Mouse (Mus musculus) E14TG2a.4 (cell line): ENCODE measurements at regions not wholly inside any gene's neighbourhood (a gene's known extent, or its start where the extent isn't known, plus 50 kb on each side); places are given as distances from the start of the nearest gene placed in this dataset.

Source experiments
- H3K27me3 ChIP-seq: 2 replicates; pipeline ENCODE4 v1.6.1; 2014; ENCODE audit warnings: low read length, control low read depth; ENCODE audit not compliant: insufficient read depth
- H3K36me3 ChIP-seq: 2 replicates; pipeline ENCODE4 v1.6.1; 2014; ENCODE audit warnings: low read length, control low read depth; ENCODE audit not compliant: insufficient read depth
- H3K4me1 ChIP-seq: replicated peaks from 2 replicates; pipeline ENCODE4 v1.6.1; 2014; ENCODE audit warnings: low read depth, low read length, control low read depth
- H3K4me3 ChIP-seq: replicated peaks from 2 replicates; pipeline ENCODE4 v1.5.1; 2014; ENCODE audit warnings: mild to moderate bottlenecking, low read length
- H3K9me3 ChIP-seq: 2 replicates; pipeline ENCODE4 v1.6.1; 2014; ENCODE audit warnings: low read length, control low read depth
- CTCF ChIP-seq: conservative IDR thresholded peaks from 2 replicates; pipeline ENCODE4 v1.5.1; 2014; ENCODE audit warnings: low read length
- NANOG ChIP-seq: IDR thresholded peaks from 2 replicates; pipeline ENCODE4 v1.6.1; 2014; ENCODE audit warnings: borderline replicate concordance, low read length, mixed read lengths
- POU5F1 ChIP-seq: IDR thresholded peaks from 2 replicates; pipeline ENCODE4 v1.6.1; 2014; ENCODE audit warnings: low read length, borderline replicate concordance

DNA sequence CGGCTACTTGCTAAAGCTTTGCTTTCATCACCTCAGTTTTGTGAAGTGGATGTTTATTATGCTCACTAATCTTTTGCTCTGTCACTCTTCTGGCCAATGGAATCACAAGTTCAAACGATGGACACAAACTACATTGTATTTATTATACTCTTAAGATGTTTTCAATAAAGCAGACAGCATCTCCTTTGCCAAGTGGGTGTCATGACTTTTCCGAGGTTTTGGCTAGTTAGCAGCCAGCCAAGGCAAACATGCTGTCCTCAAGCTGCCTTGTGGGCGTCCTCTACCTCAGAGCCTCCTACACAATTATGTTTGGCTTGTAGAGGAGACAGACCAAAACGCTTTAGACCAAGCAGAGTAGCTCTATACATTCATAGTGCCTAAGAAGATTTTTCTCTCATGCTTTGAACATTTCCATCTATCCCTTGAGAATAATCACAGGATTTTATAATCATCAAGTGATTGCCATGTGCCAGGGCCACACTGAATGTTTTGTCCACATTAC, 372.8 kb upstream of the Jag1 start:
- no peaks in the 10 kb centered on the region for H3K9me3 ChIP-seq
- TF ChIP-seq POU5F1 (no peak), NANOG (no peak), CTCF (no peak)
- H3K27me3 ChIP-seq, result no peaks in the 10 kb centered on the region
- no peak overlapping the region for H3K4me3 ChIP-seq
- H3K36me3 ChIP-seq, result no peaks in the 10 kb centered on the region
- H3K4me1 ChIP-seq, result no peaks in the 10 kb centered on the region

DNA sequence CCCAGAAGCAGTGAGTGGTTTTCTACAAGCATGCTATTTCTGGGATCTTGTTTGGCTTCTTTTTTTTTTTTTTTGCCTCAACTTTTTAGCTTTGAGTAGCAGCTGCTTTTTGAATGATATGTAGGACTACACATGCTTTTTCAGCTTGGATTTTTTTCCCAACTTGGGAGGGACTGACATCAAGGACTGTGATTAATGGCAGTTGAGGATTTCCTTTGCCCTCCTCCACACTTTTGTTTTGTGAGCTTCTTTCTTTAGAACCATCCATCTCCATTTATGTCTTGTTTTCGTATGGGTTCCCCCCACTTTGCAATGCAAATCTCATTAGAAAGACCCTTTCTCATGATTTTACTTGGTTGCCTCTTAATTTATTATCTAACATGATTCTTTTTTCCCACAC, 352.3 kb upstream of the Jag1 start:
- no peaks in the 10 kb centered on the region for H3K4me1 ChIP-seq
- no peaks in the 10 kb centered on the region for H3K9me3 ChIP-seq
- no peaks in the 10 kb centered on the region for H3K36me3 ChIP-seq
- TF ChIP-seq POU5F1 (no peak), CTCF (no peak), NANOG (no peak)
- H3K27me3 ChIP-seq, result no peaks in the 10 kb centered on the region
- no peak overlapping the region for H3K4me3 ChIP-seq

GRCm38 (mm10) chr2:137457061-137457753, 340.8 kb upstream of the Jag1 start:
- no peaks in the 10 kb centered on the region for H3K9me3 ChIP-seq
- no peaks in the 10 kb centered on the region for H3K27me3 ChIP-seq
- no peaks in the 10 kb centered on the region for H3K4me1 ChIP-seq
- H3K36me3 ChIP-seq, result no peaks in the 10 kb centered on the region
- no peak overlapping the region for H3K4me3 ChIP-seq
- TF ChIP-seq NANOG, result no peak
- no peak for TF ChIP-seq CTCF
- TF ChIP-seq POU5F1, result no peak

GRCm38 (mm10) chr2:137456436-137456835, 340.0 kb upstream of the Jag1 start:
- Histone ChIP-seq H3K9me3 (no peaks in the 10 kb centered on the region), H3K36me3 (no peaks in the 10 kb centered on the region), H3K4me3 (no peak overlapping the region), H3K4me1 (no peaks in the 10 kb centered on the region), H3K27me3 (no peaks in the 10 kb centered on the region)
- TF ChIP-seq NANOG, result no peak
- no peak for TF ChIP-seq CTCF
- no peak for TF ChIP-seq POU5F1

GRCm38 (mm10) chr2:137446919-137447318, 330.5 kb upstream of the Jag1 start:
- no peak overlapping the region for H3K4me3 ChIP-seq
- no peaks in the 10 kb centered on the region for H3K36me3 ChIP-seq
- H3K27me3 ChIP-seq, result no peaks in the 10 kb centered on the region
- TF ChIP-seq POU5F1, result no peak
- no peak for TF ChIP-seq CTCF
- TF ChIP-seq NANOG, result no peak
- H3K4me1 ChIP-seq, result no peaks in the 10 kb centered on the region
- no peaks in the 10 kb centered on the region for H3K9me3 ChIP-seq

DNA sequence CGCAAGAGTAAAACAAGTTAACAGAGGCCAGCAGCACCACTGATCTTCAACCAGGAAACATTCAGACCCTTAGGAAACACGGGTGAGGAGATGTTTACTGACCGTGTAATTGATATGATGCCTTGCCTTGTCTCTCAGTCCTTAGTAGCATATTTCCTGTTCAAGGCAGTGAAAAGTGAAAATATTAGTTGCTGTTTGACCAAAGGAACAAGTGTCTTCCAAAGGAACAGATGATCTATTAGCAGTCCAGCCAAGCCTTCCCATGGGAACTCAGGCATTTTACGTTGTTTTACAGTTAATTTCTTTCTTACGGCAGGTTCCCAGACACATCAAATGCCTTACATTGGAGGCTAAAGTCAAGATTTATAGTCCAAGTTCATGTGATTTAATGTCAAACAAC, 321.3 kb upstream of the Jag1 start:
- no peaks in the 10 kb centered on the region for H3K9me3 ChIP-seq
- H3K4me3 ChIP-seq, result no peak overlapping the region
- no peaks in the 10 kb centered on the region for H3K36me3 ChIP-seq
- no peak for TF ChIP-seq CTCF
- TF ChIP-seq NANOG, result no peak
- TF ChIP-seq POU5F1, result no peak
- H3K4me1 ChIP-seq, result no peaks in the 10 kb centered on the region
- no peaks in the 10 kb centered on the region for H3K27me3 ChIP-seq

DNA sequence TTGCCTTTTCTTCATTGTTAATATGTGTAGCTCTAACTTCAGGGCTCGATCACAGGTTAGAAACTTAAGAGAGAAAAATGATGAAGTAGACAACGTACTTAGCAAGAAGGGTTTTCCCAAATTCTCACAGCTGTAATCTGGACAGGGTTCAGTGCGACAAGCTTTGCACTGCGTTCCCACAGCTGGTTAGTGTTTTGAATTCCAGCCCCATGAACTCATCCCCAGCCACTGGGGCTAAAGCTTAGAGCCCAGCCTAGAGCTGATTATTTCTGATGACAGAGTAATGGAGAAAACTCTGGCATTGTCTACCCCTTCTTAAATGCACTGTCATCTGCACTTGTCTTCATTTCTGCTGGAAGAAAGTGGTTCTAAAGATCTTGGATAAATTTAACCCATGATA, 319.7 kb upstream of the Jag1 start:
- Histone ChIP-seq H3K27me3 (no peaks in the 10 kb centered on the region), H3K4me1 (no peaks in the 10 kb centered on the region)
- no peak for TF ChIP-seq POU5F1
- no peak for TF ChIP-seq NANOG
- no peak for TF ChIP-seq CTCF

DNA sequence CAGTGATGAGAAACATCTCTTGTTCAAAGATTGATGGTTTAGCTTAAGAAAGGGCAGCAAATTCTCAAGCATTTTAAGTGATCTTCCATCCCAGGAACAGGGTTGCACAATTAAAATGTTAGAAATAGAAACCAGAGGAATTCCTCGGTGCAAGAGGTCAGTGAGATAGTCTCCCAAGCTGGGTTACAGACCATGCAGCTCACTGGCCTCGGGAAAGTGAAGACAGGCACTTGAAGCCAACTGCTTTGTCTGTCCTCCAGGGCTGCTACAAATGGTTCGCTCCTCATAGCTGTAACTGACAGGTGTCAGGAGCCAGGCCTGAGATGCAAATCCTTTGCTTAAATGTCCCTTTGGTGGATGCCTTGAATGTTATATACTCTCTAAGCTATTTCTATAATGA, 306.2 kb upstream of the Jag1 start:
- Histone ChIP-seq H3K4me3 (no peak overlapping the region), H3K36me3 (no peaks in the 10 kb centered on the region), H3K4me1 (no peaks in the 10 kb centered on the region), H3K9me3 (no peaks in the 10 kb centered on the region), H3K27me3 (no peaks in the 10 kb centered on the region)
- TF ChIP-seq POU5F1, result no peak

More for the DNA sequence above, 319.7 kb upstream of the Jag1 start:
- no peaks in the 10 kb centered on the region for H3K9me3 ChIP-seq
- H3K4me3 ChIP-seq, result no peak overlapping the region
- no peaks in the 10 kb centered on the region for H3K36me3 ChIP-seq

- no peak for TF ChIP-seq NANOG
- TF ChIP-seq CTCF, result no peak
- no peak for TF ChIP-seq POU5F1
- H3K4me3 ChIP-seq, result no peak overlapping the region
- no peaks in the 10 kb centered on the region for H3K9me3 ChIP-seq
- H3K27me3 ChIP-seq, result no peaks in the 10 kb centered on the region
- no peaks in the 10 kb centered on the region for H3K4me1 ChIP-seq
- no peaks in the 10 kb centered on the region for H3K36me3 ChIP-seq
Observed at GRCm38 (mm10) chr2:137419678-137420077, 303.2 kb upstream of the Jag1 start.
